Mouse (Mus musculus) hindbrain, embryonic 10.5 days (tissue): ENCODE results near the gene Myh11. TPM values are rescaled to one million over a fixed set of nuclear protein-coding genes. Genes with fewer than 3 reads are reported as not detected.
"Not testable (repeated sequence)": the region's sequence is repeated elsewhere in the genome, so short reads cannot be mapped to it uniquely, and the experiment has no call there.

Source experiments
- DNase-seq: peaks from one replicate; pipeline ENCODE4 v3.0.0-alpha.2; 2017; ENCODE audit warnings: low spot score
- H3K27ac ChIP-seq: fragments of 300-500 bp; sonication (generic); 2 replicates; pipeline ENCODE4 v1.5.1; 2016; ENCODE audit warnings: mild to moderate bottlenecking, moderate library complexity
- H3K27me3 ChIP-seq: fragments of 300-500 bp; sonication (generic); 2 replicates; pipeline ENCODE4 v1.6.1; 2016; ENCODE audit warnings: mild to moderate bottlenecking; ENCODE audit not compliant: poor library complexity, insufficient read depth, severe bottlenecking
- H3K36me3 ChIP-seq: fragments of 300-500 bp; sonication (generic); 2 replicates; pipeline ENCODE4 v1.6.1; 2016; ENCODE audit warnings: mild to moderate bottlenecking, moderate library complexity
- H3K4me1 ChIP-seq: fragments of 300-500 bp; sonication (generic); replicated peaks from 2 replicates; pipeline ENCODE4 v1.6.1; 2016; ENCODE audit warnings: mild to moderate bottlenecking
- H3K4me3 ChIP-seq: fragments of 300-500 bp; sonication (generic); 2 replicates; pipeline ENCODE4 v1.5.1; 2016; ENCODE audit warnings: mild to moderate bottlenecking, moderate library complexity
- H3K9me3 ChIP-seq: fragments of 300-500 bp; sonication (generic); 2 replicates; pipeline ENCODE4 v1.6.1; 2016; ENCODE audit warnings: mild to moderate bottlenecking, moderate library complexity
- WGBS: fragments of 180-500 bp; shearing (Covaris S2); methylation state at CpG from one replicate; pipeline ENCODE4 v1.1.7; 2016; 5-methylcytosine and 5-hydroxymethylcytosine counted together
- polyA plus RNA-seq: library from polyadenylated mRNA; unstranded; fragments of >200 nt; fragmentation: Nextera tagmentation; extraction: Ambion mirVana; gene quantifications from 2 replicates; pipeline ENCODE4 v1.2.1, GENCODE M21; 2016

Gene Myh11
- polyA plus RNA-seq, 1 experiment from 2014 or later: 0.04 TPM

- 97% methylated on average over 5 of the region's 5 CpGs for WGBS
- Histone ChIP-seq H3K9me3 (no peaks in the 10 kb centered on the region), H3K27ac (no peak overlapping the region), H3K4me1 (no peaks in the 10 kb centered on the region), H3K27me3 (no peaks in the 10 kb centered on the region), H3K4me3 (no peak overlapping the region), H3K36me3 (peaks cover 100% of the 10 kb centered on the region)
- DNase-seq: no peak
These were observed 108.8 kb downstream of the Myh11 start for GRCm38 (mm10) chr16:14182360-14182759.

DNA sequence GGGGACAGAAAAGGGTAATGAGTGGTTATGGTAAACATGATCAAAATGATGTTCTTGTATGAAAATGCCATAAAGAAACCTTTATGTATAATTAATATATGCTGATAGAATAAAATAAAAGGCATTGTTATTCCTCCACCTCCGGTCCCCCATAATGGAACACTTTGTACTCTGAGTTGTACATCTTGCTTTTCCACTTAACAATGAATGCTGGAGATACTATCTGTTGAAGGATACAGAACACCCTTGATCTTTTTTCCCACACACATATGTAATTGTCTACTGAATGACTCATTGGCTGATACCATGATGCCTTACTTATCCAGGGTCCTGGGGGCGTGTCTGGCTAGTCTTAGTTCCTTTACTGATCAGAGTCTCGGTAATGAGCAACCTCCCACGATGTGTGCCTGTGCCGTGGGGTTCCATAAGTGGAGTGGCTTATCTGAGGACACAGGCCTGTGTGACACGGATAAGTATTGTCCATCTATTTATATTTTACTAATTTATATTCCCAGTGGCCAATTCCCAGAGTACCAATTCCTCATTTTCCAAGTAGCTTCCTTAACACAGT lies 110.9 kb downstream of the Myh11 start:
- Histone ChIP-seq H3K27ac (no peak overlapping the region), H3K27me3 (no peaks in the 10 kb centered on the region), H3K4me1 (no peaks in the 10 kb centered on the region), H3K4me3 (no peak overlapping the region), H3K9me3 (no peaks in the 10 kb centered on the region), H3K36me3 (peaks cover 100% of the 10 kb centered on the region)
- WGBS: 93% methylated on average over 6 of the region's 6 CpGs
- no peak for DNase-seq

- Histone ChIP-seq H3K4me3 (no peak overlapping the region), H3K27ac (no peak overlapping the region), H3K36me3 (peaks cover 100% of the 10 kb centered on the region), H3K9me3 (no peaks in the 10 kb centered on the region), H3K27me3 (no peaks in the 10 kb centered on the region), H3K4me1 (no peaks in the 10 kb centered on the region)
- WGBS: 65% methylated on average over 3 of the region's 3 CpGs
- no peak for DNase-seq
These were observed 113.1 kb downstream of the Myh11 start for GRCm38 (mm10) chr16:14178041-14178440.

DNA sequence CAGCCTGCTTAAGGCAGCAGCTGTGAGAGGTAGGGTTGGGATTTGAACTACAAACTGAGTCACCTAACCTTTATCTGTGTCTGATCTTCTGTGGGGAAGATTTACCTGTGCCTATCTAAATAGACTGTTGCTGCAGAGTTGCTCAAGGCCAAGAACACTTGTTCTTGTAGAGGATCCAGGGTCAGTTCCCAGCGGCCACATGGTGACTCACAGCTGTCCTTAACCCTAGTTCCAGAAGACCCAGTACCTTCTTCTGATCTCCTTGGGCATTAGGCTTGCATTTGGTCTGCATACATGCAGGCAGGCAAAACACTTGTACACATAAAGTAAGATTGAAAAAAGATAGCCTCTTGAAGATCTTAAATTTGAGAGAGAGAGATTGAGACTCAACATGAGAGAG lies 121.5 kb downstream of the Myh11 start:
- H3K9me3 ChIP-seq: no peaks in the 10 kb centered on the region
- H3K4me1 ChIP-seq: peaks cover 12% of the 10 kb centered on the region
- WGBS: 90% methylated on average over 1 of the region's 1 CpGs
- no peak overlapping the region for H3K4me3 ChIP-seq
- H3K27me3 ChIP-seq: no peaks in the 10 kb centered on the region
- no peak for DNase-seq
- peaks cover 89% of the 10 kb centered on the region for H3K36me3 ChIP-seq
- H3K27ac ChIP-seq: no peak overlapping the region

DNA sequence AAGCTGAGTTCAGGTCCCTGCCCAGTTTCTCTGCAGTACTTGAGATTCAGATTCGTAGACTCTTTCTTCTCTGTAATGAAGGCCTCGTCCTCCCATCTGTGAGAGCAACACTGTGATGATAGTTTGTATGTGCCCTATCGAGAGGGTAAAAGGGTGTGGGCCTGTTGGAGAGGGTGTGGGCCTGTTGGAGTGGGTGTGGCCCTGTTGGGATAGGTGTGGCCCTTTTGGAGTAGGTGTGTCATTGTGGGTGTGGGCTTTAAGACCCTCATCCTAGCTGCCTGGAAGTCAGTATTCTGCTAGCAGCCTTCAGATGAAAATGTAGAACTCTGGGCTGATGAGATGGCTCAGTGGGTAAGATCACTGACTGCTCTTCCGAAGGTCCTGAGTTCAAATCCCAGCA lies 124.7 kb downstream of the Myh11 start:
- H3K36me3 ChIP-seq: peaks cover 57% of the 10 kb centered on the region
- no peak overlapping the region for H3K27ac ChIP-seq
- no peak overlapping the region for H3K4me3 ChIP-seq
- H3K4me1 ChIP-seq: peaks cover 29% of the 10 kb centered on the region
- H3K27me3 ChIP-seq: no peaks in the 10 kb centered on the region
- no peaks in the 10 kb centered on the region for H3K9me3 ChIP-seq
- no peak for DNase-seq
- WGBS: 91% methylated on average over 4 of the region's 4 CpGs

- no peak for DNase-seq
- Histone ChIP-seq H3K9me3 (no peaks in the 10 kb centered on the region), H3K4me1 (peaks cover 29% of the 10 kb centered on the region), H3K36me3 (peaks cover 30% of the 10 kb centered on the region), H3K27ac (peak overlapping the region; percentile 97), H3K4me3 (peak overlapping the region; percentile 78), H3K27me3 (no peaks in the 10 kb centered on the region)
- 4% methylated on average over 10 of the region's 10 CpGs for WGBS
These were observed 127.4 kb downstream of the Myh11 start for GRCm38 (mm10) chr16:14163731-14164130.

DNA sequence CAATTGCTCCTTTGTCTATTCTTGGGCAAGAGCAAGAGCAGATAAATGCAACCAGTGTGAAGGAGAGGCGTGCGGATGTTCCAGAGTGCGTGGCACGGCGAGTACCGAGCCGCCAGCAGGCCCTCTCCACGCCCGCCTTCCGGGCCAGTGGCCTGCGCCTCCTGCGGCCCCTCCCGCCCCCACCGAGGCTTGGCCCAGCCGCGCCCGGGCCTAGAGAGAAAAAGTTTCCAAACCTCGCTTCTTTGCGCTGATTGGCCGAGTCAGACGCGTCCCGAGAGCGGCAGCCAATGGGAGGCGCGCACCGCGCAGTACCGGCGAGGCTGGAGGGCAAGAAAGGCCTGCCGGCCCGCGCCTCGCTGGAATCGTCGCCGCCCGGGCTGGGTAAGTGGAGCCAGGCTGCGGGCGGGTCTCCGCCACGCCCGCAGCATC lies 128.2 kb downstream of the Myh11 start, which contains the start of the genes Nde1 and Marf1:
Gene Nde1, plus strand, starts transcription at position 288 of the 429 bp plus-strand sequence.
Gene Marf1, minus strand, starts transcription at position 364 of the 429 bp plus-strand sequence.
- H3K4me3 ChIP-seq: peak within 1 kb of the TSS; percentile 78
- peaks cover 22% of the 10 kb centered on the region for H3K36me3 ChIP-seq
- DNase-seq: peak; percentile 94
- no peaks in the 10 kb centered on the region for H3K27me3 ChIP-seq
- peaks cover 35% of the 10 kb centered on the region for H3K4me1 ChIP-seq
- peak within 1 kb of the TSS; percentile 97 for H3K27ac ChIP-seq
- no peaks in the 10 kb centered on the region for H3K9me3 ChIP-seq
- WGBS: under 1% methylated on average over 43 of the region's 43 CpGs

DNA sequence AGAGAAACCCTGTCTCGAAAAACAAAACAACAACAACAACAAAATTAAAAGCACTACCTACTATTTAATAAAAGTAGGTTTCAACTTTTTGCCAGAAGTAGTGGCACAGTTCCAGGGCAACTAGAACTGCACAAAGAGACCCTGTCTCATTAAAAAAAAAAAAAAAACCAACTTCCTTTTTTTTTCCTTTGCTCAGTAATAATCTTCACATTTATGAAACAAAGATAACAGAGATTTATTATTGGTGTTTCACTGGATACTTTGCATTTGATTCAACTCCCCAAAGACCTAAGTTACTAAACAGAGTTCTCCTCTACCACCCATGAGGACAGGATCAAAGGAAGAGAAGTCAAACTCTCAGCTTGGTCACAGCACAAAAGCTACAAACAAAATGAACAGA lies 130.2 kb downstream of the Myh11 start:
- Histone ChIP-seq H3K9me3 (no peaks in the 10 kb centered on the region), H3K4me1 (peaks cover 41% of the 10 kb centered on the region), H3K27me3 (no peaks in the 10 kb centered on the region), H3K36me3 (peaks cover 3% of the 10 kb centered on the region), H3K27ac (no peak overlapping the region), H3K4me3 (no peak overlapping the region)
- no peak for DNase-seq
- WGBS: 67% methylated on average over 1 of the region's 1 CpGs

GRCm38 (mm10) chr16:14159746-14160131 lies 131.4 kb downstream of the Myh11 start:
- H3K9me3 ChIP-seq: no peaks in the 10 kb centered on the region
- under 1% methylated on average over 10 of the region's 10 CpGs for WGBS
- H3K27me3 ChIP-seq: no peaks in the 10 kb centered on the region
- no peaks in the 10 kb centered on the region for H3K36me3 ChIP-seq
- peak; percentile 70 for DNase-seq
- peaks cover 30% of the 10 kb centered on the region for H3K4me1 ChIP-seq
- peak overlapping the region; percentile 73 for H3K4me3 ChIP-seq
- H3K27ac ChIP-seq: peak overlapping the region; percentile 94

GRCm38 (mm10) chr16:14158936-14159745 lies 132.0 kb downstream of the Myh11 start:
- Histone ChIP-seq H3K36me3 (no peaks in the 10 kb centered on the region), H3K27me3 (no peaks in the 10 kb centered on the region), H3K4me3 (peak overlapping the region; percentile 73), H3K9me3 (no peaks in the 10 kb centered on the region), H3K4me1 (peaks cover 24% of the 10 kb centered on the region), H3K27ac (peak overlapping the region; percentile 94)
- peak; percentile 100 for DNase-seq
- WGBS: under 1% methylated on average over 58 of the region's 58 CpGs

- H3K4me1 ChIP-seq: peaks cover 18% of the 10 kb centered on the region
- no peaks in the 10 kb centered on the region for H3K27me3 ChIP-seq
- H3K36me3 ChIP-seq: peaks cover 2% of the 10 kb centered on the region; the same call in 1 of the 2 replicates
- DNase-seq: no peak
- peak overlapping the region; percentile 85 for H3K27ac ChIP-seq
- peak overlapping the region; percentile 73 for H3K4me3 ChIP-seq
- WGBS: 11% methylated on average over 7 of the region's 7 CpGs
- no peaks in the 10 kb centered on the region for H3K9me3 ChIP-seq
These were observed 132.6 kb downstream of the Myh11 start for GRCm38 (mm10) chr16:14158536-14158935.

GRCm38 (mm10) chr16:14156312-14156711 lies 134.9 kb downstream of the Myh11 start:
- peaks cover 23% of the 10 kb centered on the region for H3K36me3 ChIP-seq
- no peak overlapping the region for H3K4me3 ChIP-seq
- H3K4me1 ChIP-seq: peaks cover 13% of the 10 kb centered on the region
- H3K9me3 ChIP-seq: no peaks in the 10 kb centered on the region
- no peak for DNase-seq
- no peak overlapping the region for H3K27ac ChIP-seq
- H3K27me3 ChIP-seq: no peaks in the 10 kb centered on the region
- WGBS: 89% methylated on average over 6 of the region's 6 CpGs

- Histone ChIP-seq H3K4me1 (peaks cover 13% of the 10 kb centered on the region), H3K36me3 (peaks cover 30% of the 10 kb centered on the region)
- H3K4me3 ChIP-seq, H3K9me3 ChIP-seq, H3K27ac ChIP-seq, DNase-seq, H3K27me3 ChIP-seq: not testable (repeated sequence)
- WGBS: 79% methylated on average over 1 of the region's 2 CpGs
These were observed 135.5 kb downstream of the Myh11 start for GRCm38 (mm10) chr16:14155638-14156037.
